Mouse (Mus musculus) embryonic facial prominence, embryonic 14.5 days (tissue): ENCODE results near the gene Bloc1s4. TPM values are rescaled to one million over a fixed set of nuclear protein-coding genes. Genes with fewer than 3 reads are reported as not detected.
A peak's percentile ranks its signal among the peaks of the same experiment; 100 is the strongest.

Experiments used
- ATAC-seq: fragments of 200-750 bp; cut with Nextera tagmentation; 2 replicates; pipeline ENCODE4 v1.8.0; 2017; ENCODE audit warnings: low read depth, moderate number of reproducible peaks, moderate TSS enrichment
- DNase-seq: peaks from one replicate; pipeline ENCODE4 v3.0.0-alpha.2; 2015; ENCODE audit warnings: low spot score
- H3K27ac ChIP-seq: fragments of 300-500 bp; sonication (generic); replicated peaks from 2 replicates; pipeline ENCODE4 v1.5.1; 2014; ENCODE audit warnings: low read depth, mild to moderate bottlenecking, low read length, moderate library complexity
- H3K27me3 ChIP-seq: fragments of 300-500 bp; sonication (generic); replicated peaks from 2 replicates; pipeline ENCODE4 v1.6.1; 2014; ENCODE audit warnings: low read length; ENCODE audit not compliant: control insufficient read depth, insufficient read depth
- H3K36me3 ChIP-seq: fragments of 300-500 bp; sonication (generic); 2 replicates; pipeline ENCODE4 v1.6.1; 2014; ENCODE audit warnings: low read length, mixed read lengths; ENCODE audit not compliant: control insufficient read depth, insufficient read depth
- H3K4me1 ChIP-seq: fragments of 300-500 bp; sonication (generic); 2 replicates; pipeline ENCODE4 v1.6.1; 2014; ENCODE audit warnings: antibody characterized with exemption, low read length; ENCODE audit not compliant: control insufficient read depth, insufficient read depth
- H3K4me2 ChIP-seq: fragments of 300-500 bp; sonication (generic); 2 replicates; pipeline ENCODE4 v1.6.1; 2014; ENCODE audit warnings: low read depth, mild to moderate bottlenecking, low read length, moderate library complexity, mixed read lengths
- H3K4me3 ChIP-seq: fragments of 300-500 bp; sonication (generic); 2 replicates; pipeline ENCODE4 v1.5.1; 2014; ENCODE audit warnings: low read depth, mild to moderate bottlenecking, low read length
- H3K9ac ChIP-seq: fragments of 300-500 bp; sonication (generic); 2 replicates; pipeline ENCODE4 v1.6.1; 2014; ENCODE audit warnings: low read depth, mild to moderate bottlenecking, low read length, moderate library complexity, mixed read lengths
- H3K9me3 ChIP-seq: fragments of 300-500 bp; sonication (generic); 2 replicates; pipeline ENCODE4 v1.6.1; 2016; ENCODE audit warnings: low read length; ENCODE audit not compliant: control insufficient read depth
- WGBS: fragments of 180-500 bp; shearing (Covaris S2); extraction: QIAGEN DNeasy Blood & Tissue Kit; methylation state at CpG from one replicate; pipeline ENCODE4 v1.1.7; 2014; 5-methylcytosine and 5-hydroxymethylcytosine counted together
- polyA plus RNA-seq: library from polyadenylated mRNA; unstranded; fragments of >200 nt; fragmentation: Nextera tagmentation; extraction: Ambion mirVana; gene quantifications from 2 replicates; pipeline ENCODE4 v1.2.1, GENCODE M21; 2014

Bloc1s4 gene
- polyA plus RNA-seq, 1 experiment from 2014 or later: 27.8 TPM

DNA sequence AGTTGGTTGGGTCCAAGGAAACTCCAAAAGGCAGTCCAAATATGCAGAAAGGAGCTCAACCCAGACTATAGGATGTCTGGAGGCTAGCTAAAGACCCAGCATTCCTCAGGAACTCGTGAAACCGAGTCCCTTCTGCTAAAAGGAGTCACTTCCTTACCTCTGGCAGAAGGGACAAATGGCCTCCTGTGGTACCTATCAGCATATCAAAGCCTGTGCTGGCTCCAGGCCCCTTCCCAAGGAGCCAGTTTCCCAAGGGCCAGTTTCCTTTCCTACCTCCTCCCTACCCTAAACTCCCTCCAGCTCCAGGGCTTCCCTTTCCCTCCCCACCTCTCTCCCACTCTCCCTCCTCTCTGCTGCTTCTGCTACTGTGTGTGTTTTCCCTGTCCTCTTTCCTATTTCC lies 28.7 kb upstream of the Bloc1s4 start:
- H3K4me2 ChIP-seq: no peak overlapping the region
- WGBS: 6% methylated on average over 2 of the region's 2 CpGs
- H3K4me3 ChIP-seq: no peak overlapping the region
- H3K36me3 ChIP-seq: no peaks in the 10 kb centered on the region
- H3K27me3 ChIP-seq: no peaks in the 10 kb centered on the region
- H3K4me1 ChIP-seq: 0 out of 2 replicates have a peak, but pooled peaks cover 3% of the 10 kb centered on the region
- DNase-seq (no peak), ATAC-seq (no peak)
- H3K9ac ChIP-seq: no peak overlapping the region
- no peak overlapping the region for H3K27ac ChIP-seq
- H3K9me3 ChIP-seq: peaks cover 10% of the 10 kb centered on the region; the same call in 1 of the 2 replicates

DNA sequence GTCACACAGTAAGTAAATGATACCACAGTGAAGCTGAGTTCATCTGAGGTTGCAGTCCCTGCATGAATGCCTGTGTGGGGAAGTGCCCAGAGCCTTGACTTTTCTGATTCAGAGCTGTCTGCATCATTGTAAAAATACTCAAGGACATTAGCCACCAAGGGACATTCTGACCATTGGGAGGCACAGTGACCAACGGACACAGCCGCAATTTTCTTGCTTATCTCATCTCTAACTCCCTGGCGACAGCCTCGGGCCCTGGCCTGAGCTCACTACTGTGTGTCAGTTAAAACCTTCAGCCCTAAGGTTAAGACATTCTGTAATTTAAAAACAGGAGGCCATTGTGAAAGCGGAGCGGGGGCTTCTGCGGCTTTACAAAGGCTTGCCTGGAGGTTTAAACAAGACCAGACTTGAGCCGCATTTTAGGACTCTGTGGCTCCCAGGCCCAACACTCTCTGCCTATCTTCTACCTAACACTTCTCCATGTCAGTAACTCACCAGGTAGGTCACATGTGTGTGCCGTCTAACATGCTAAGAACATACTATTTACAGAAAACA lies 27.6 kb upstream of the Bloc1s4 start:
- Histone ChIP-seq H3K27ac (no peak overlapping the region), H3K27me3 (no peaks in the 10 kb centered on the region), H3K36me3 (no peaks in the 10 kb centered on the region), H3K9me3 (peaks cover 10% of the 10 kb centered on the region; the same call in 1 of the 2 replicates), H3K4me3 (no peak overlapping the region), H3K9ac (no peak overlapping the region), H3K4me2 (no peak overlapping the region), H3K4me1 (0 out of 2 replicates have a peak, but pooled peaks cover 3% of the 10 kb centered on the region)
- peak; percentile 17 for DNase-seq
- 20% methylated on average over 9 of the region's 9 CpGs for WGBS
- no peak for ATAC-seq

DNA sequence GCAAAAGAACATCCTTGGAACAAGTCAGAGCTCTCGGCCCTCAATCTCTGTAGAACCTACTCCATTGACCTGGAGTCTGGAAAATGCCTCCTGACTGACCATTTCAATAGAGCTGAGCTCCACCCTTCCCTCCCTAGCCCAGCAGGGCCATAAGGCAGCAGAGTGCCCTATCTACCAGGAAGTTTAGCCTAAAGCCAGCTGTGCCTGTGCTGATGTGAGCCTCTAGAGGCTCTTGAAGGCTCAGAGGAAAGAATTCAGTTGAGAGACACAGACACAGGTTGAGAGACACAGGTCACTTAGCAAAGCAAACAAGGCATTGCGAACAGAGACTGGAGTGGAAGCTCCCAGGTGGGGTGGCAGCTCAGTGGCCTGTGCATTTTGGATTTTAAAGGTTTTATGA lies 26.9 kb upstream of the Bloc1s4 start:
- Histone ChIP-seq H3K4me3 (no peak overlapping the region), H3K36me3 (no peaks in the 10 kb centered on the region), H3K4me1 (0 out of 2 replicates have a peak, but pooled peaks cover 3% of the 10 kb centered on the region), H3K27me3 (no peaks in the 10 kb centered on the region), H3K27ac (no peak overlapping the region), H3K4me2 (no peak overlapping the region), H3K9ac (no peak overlapping the region), H3K9me3 (peaks cover 6% of the 10 kb centered on the region; the same call in 1 of the 2 replicates)
- DNase-seq (no peak), ATAC-seq (no peak)
- 79% methylated on average over 2 of the region's 2 CpGs for WGBS

DNA sequence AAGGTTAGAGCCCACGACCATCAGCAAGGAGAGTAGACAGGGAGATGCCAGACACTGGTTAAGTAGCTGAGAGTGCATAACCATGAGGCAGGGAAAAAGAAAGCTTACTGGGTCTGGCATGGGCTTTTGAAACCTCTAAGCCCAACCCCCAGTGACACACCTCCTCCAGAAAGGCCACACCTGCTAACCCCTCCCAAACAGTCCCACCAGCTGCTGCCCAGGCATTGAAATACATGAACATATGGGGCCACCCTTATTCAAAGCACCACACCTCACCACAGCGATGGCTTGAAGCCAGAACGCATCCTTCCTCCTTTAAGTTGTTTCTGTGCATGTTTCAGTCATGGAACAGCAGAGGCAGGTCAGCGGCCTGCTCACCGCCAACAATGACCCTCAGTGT lies 24.1 kb upstream of the Bloc1s4 start:
- H3K9ac ChIP-seq: no peak overlapping the region
- WGBS: 76% methylated on average over 5 of the region's 5 CpGs
- H3K36me3 ChIP-seq: no peaks in the 10 kb centered on the region
- DNase-seq (no peak), ATAC-seq (0 out of 2 replicates have a peak, but pooled peaks have one; percentile 47)
- H3K27ac ChIP-seq: no peak overlapping the region
- no peak overlapping the region for H3K4me3 ChIP-seq
- H3K9me3 ChIP-seq: no peaks in the 10 kb centered on the region
- no peak overlapping the region for H3K4me2 ChIP-seq
- no peaks in the 10 kb centered on the region for H3K27me3 ChIP-seq
- H3K4me1 ChIP-seq: 0 out of 2 replicates have a peak, but pooled peaks cover 3% of the 10 kb centered on the region

DNA sequence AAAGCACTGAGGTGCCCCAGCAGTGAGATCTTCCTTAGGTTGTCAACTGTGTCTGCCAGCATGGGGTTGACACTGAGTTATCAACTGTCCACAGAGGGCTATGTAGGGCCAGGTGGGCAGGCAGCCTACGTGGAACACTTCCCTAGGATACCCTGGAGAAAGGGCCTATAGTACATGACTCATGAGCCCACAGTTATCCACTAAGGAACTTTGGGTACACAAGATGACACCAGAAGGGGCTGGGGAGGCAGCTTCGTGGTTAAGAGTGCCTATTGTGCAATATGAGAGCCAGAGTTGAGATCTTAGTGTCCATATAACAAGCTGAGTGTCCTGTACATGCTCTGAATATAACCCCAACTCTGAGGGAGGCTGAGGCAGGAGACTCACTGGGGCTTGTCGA lies 21.2 kb upstream of the Bloc1s4 start:
- H3K27ac ChIP-seq: no peak overlapping the region
- H3K4me1 ChIP-seq: no peaks in the 10 kb centered on the region
- no peaks in the 10 kb centered on the region for H3K9me3 ChIP-seq
- WGBS: 75% methylated on average over 3 of the region's 3 CpGs
- no peak overlapping the region for H3K4me3 ChIP-seq
- no peak overlapping the region for H3K4me2 ChIP-seq
- H3K27me3 ChIP-seq: no peaks in the 10 kb centered on the region
- ATAC-seq (no peak), DNase-seq (no peak)
- no peak overlapping the region for H3K9ac ChIP-seq
- no peaks in the 10 kb centered on the region for H3K36me3 ChIP-seq

DNA sequence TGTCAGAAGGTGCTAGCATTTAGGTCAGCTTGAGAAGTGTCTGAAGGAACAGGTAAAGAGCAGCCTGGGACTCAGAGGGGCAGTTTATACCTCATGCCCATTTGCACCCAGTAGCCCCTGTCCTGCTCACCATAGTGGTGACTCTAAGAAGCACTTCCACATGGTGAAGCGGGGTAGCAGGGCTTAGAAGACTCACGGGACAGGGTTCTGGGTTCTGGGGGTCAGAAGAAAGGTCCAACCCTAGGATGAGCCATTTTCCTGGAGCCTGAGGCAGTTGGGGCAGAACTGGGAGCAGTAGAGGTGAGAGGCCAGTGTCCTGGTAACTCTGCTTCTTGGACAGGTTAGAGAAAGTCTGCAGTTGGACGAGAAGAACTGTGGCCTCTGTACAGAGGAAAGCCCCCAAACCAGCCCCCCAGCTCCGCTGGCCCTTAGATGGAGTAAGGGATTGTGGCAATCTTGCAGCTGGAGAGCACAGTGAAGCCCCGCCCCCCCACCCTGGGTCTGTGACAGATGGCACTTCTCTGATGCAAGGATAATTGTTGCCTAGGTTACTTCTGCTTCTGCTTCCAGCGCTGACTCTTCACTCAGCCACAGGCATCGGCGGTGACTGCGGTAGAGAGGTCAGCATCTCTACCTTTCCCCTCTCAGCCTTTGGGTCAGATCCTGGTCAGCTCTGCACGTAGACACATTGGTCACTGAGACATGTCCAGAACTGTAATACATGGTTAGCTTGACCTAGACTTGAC lies 18.7 kb upstream of the Bloc1s4 start:
- 0 out of 2 replicates have a peak, but pooled peaks cover 5% of the 10 kb centered on the region for H3K4me1 ChIP-seq
- no peaks in the 10 kb centered on the region for H3K27me3 ChIP-seq
- DNase-seq (peak; percentile 36), ATAC-seq (peak; percentile 76; the same call in 1 of the 2 replicates)
- H3K27ac ChIP-seq: no peak overlapping the region
- H3K36me3 ChIP-seq: no peaks in the 10 kb centered on the region
- no peak overlapping the region for H3K9ac ChIP-seq
- no peak overlapping the region for H3K4me2 ChIP-seq
- WGBS: 38% methylated on average over 8 of the region's 10 CpGs
- H3K4me3 ChIP-seq: no peak overlapping the region
- H3K9me3 ChIP-seq: no peaks in the 10 kb centered on the region

DNA sequence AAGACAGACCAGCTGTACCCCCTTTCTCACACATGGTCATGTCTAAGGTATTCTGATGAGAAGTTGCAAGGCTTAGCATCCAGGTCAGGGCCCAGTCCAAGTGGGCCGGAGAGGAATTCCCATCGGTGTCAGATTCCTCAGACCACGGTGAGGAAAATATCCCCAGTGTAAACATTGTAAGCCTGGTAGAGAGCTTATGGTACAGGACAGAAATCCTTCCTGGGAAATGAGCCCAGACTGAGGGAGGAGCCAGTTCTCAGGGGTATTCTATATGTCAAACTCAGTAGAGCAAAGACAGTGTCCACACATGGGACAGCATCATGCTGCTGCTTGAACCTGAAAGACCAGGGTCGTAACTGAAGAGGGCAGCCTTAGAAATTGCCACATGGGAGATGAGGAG lies 11.4 kb upstream of the Bloc1s4 start:
- ATAC-seq (peak; percentile 74), DNase-seq (peak; percentile 32)
- Histone ChIP-seq H3K4me2 (no peak overlapping the region), H3K4me1 (0 out of 2 replicates have a peak, but pooled peaks cover 5% of the 10 kb centered on the region), H3K9ac (no peak overlapping the region), H3K4me3 (no peak overlapping the region), H3K36me3 (no peaks in the 10 kb centered on the region), H3K27ac (no peak overlapping the region), H3K9me3 (no peaks in the 10 kb centered on the region), H3K27me3 (no peaks in the 10 kb centered on the region)
- WGBS: 53% methylated on average over 4 of the region's 4 CpGs

DNA sequence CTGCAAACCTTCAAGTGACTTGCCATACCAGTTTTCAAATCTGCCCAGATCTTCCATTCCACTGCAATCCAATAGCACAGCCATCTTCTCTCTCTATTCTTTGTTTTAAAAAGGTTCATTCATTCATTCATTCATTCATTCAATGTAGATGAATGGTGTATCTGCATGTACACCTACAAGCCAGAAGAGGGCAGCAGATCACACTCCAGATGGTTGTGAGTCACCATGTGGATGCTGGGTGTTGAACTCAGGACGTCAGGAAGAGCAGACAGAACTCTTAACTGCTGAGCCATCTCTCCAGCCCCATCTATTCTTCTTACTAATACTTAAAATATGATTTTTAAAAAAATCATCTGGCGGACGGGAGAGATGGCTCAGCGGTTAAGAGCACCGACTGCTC lies 8.6 kb upstream of the Bloc1s4 start:
- no peaks in the 10 kb centered on the region for H3K36me3 ChIP-seq
- H3K4me1 ChIP-seq: no peaks in the 10 kb centered on the region
- no peaks in the 10 kb centered on the region for H3K27me3 ChIP-seq
- H3K4me2 ChIP-seq: no peak overlapping the region
- no peak overlapping the region for H3K9ac ChIP-seq
- no peak overlapping the region for H3K4me3 ChIP-seq
- DNase-seq (no peak), ATAC-seq (no peak)
- no peaks in the 10 kb centered on the region for H3K9me3 ChIP-seq
- H3K27ac ChIP-seq: no peak overlapping the region
- 65% methylated on average over 5 of the region's 5 CpGs for WGBS
